Mouse (Mus musculus): ENCODE measurements around the gene Nsa2. TPM values are rescaled to one million over a fixed set of nuclear protein-coding genes. Genes with fewer than 3 reads are reported as not detected.

The Nsa2 gene
- polyA plus RNA-seq, 1 experiment from 2014 or later, result 20.0 TPM

Other genes starting within 250 kb of the Nsa2 start
- gene Gcnt4, start 213.2 kb downstream of the Nsa2 start, polyA plus RNA-seq (2015; fragmentation: Nextera tagmentation; extraction: Ambion mirVana), result 1.5 TPM in 2 replicates
- not detected in 2 replicates for gene 1700029F12Rik, start 103.6 kb downstream of the Nsa2 start, polyA plus RNA-seq (2015; fragmentation: Nextera tagmentation; extraction: Ambion mirVana)
- 0.58 and 0.83 TPM in 2 replicates for gene Fam169a, start 70.7 kb downstream of the Nsa2 start, polyA plus RNA-seq (2015; fragmentation: Nextera tagmentation; extraction: Ambion mirVana)
- 0.36 and 0.45 TPM in 2 replicates for gene Gm6169, start 38.7 kb downstream of the Nsa2 start, polyA plus RNA-seq (2015; fragmentation: Nextera tagmentation; extraction: Ambion mirVana)
- 16.3 and 18.0 TPM in 2 replicates for gene Gfm2, start within 50 bp of the Nsa2 start, polyA plus RNA-seq (2015; fragmentation: Nextera tagmentation; extraction: Ambion mirVana)
- gene Hexb, start 60.4 kb upstream of the Nsa2 start, polyA plus RNA-seq (2015; fragmentation: Nextera tagmentation; extraction: Ambion mirVana), result 29.5 and 32.2 TPM in 2 replicates
- 0.76 and 0.86 TPM in 2 replicates for gene Enc1, start 103.2 kb upstream of the Nsa2 start, polyA plus RNA-seq (2015; fragmentation: Nextera tagmentation; extraction: Ambion mirVana)